In the genomic region with DNA sequence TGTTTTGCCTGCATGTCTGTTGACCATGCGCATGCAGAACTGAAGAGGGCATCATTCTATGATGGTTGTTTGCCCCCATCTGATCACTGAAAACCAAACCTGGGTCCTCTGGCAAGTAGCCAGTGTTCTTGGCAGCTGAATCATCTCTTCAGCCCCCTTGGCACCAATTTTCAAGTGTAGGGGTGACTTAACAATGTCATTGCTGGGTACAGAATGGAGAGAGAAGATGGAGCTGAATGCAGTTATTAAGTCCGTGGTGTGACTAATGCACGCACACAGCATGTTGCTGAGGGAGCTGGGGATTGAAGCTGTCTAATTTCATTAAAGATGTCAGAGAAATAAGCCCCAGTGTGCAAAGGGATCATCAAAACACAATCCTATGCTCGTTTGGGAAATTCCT, we compare ENCODE assay signal across 20 mouse cellular contexts.
"Had no signal": no experiment of that assay in that cellular context is flagged by ENCODE, and none has a peak within 500 bp of the region (broad histone marks: within the 10 kb centered on the region; RNA-seq: fewer than 3 reads in every experiment).

No protein-coding gene starts in this region.

- H3K36me3 ChIP-seq: limb, embryonic 12.5 days; limb, embryonic 15.5 days; neural tube, embryonic 13.5 days; stomach, embryonic 15.5 days had no signal

- ATAC-seq: liver, postnatal 0 days; lung, postnatal 0 days had no signal

- H3K27me3 ChIP-seq: limb, embryonic 12.5 days; limb, embryonic 15.5 days; neural tube, embryonic 13.5 days; stomach, embryonic 15.5 days had no signal

- H3K4me2 ChIP-seq: limb, embryonic 12.5 days; limb, embryonic 15.5 days; liver, embryonic 11.5 days; lung, embryonic 14.5 days; neural tube, embryonic 13.5 days; stomach, embryonic 15.5 days had no signal

- H3K9ac ChIP-seq: limb, embryonic 12.5 days; limb, embryonic 15.5 days; liver, embryonic 14.5 days; liver, postnatal 0 days; lung, embryonic 14.5 days; neural tube, embryonic 13.5 days; stomach, embryonic 15.5 days had no signal

- H3K9me3 ChIP-seq: limb, embryonic 12.5 days; limb, embryonic 15.5 days; neural tube, embryonic 13.5 days; stomach, embryonic 15.5 days had no signal

- H3K4me3 ChIP-seq: layer of hippocampus, adult 2 months; limb, embryonic 12.5 days; limb, embryonic 15.5 days; myocyte; neural tube, embryonic 13.5 days; stomach, embryonic 15.5 days had no signal

- H3K27ac ChIP-seq: kidney, postnatal 0 days; layer of hippocampus, adult 2 months; limb, embryonic 12.5 days; limb, embryonic 15.5 days; liver, embryonic 14.5 days; macrophage; neural tube, embryonic 13.5 days; stomach, embryonic 15.5 days had no signal

- H3K4me1 ChIP-seq: limb, embryonic 12.5 days; limb, embryonic 15.5 days; stomach, embryonic 15.5 days had no signal

- DNase-seq: kidney, adult 18-20 months; kidney, postnatal 25 days; layer of hippocampus, adult 9-11 months; liver, postnatal 0 days; lung, embryonic 14.5 days; retina, postnatal 1 day; right cerebral cortex, postnatal 25 days; spleen, adult 18-20 months; thymus, postnatal 25 days had no signal
